Mouse (Mus musculus) hindbrain, embryonic 13.5 days (tissue): Measurements from ENCODE around the gene Klhl23. TPM values are rescaled to one million over a fixed set of nuclear protein-coding genes. Genes with fewer than 3 reads are reported as not detected.
A peak's percentile ranks its signal among the peaks of the same experiment; 100 is the strongest.
"Not testable (repeated sequence)": the region's sequence is repeated elsewhere in the genome, so short reads cannot be mapped to it uniquely, and the experiment has no call there.

ENCODE experiments used
- ATAC-seq: fragments of 200-750 bp; cut with Nextera tagmentation; 2 replicates; pipeline ENCODE4 v1.8.0; 2017; ENCODE audit warnings: moderate TSS enrichment; ENCODE audit not compliant: low FRiP score
- H3K27ac ChIP-seq: fragments of 300-500 bp; sonication (generic); 2 replicates; pipeline ENCODE4 v1.5.1; 2015; ENCODE audit warnings: inconsistent platforms, mild to moderate bottlenecking, moderate library complexity
- H3K27me3 ChIP-seq: fragments of 300-500 bp; sonication (generic); 2 replicates; pipeline ENCODE4 v1.6.1; 2015; ENCODE audit warnings: mild to moderate bottlenecking, inconsistent platforms
- H3K36me3 ChIP-seq: fragments of 300-500 bp; sonication (generic); 2 replicates; pipeline ENCODE4 v1.6.1; 2015; ENCODE audit warnings: mild to moderate bottlenecking, inconsistent platforms
- H3K4me1 ChIP-seq: fragments of 300-500 bp; sonication (generic); replicated peaks from 2 replicates; pipeline ENCODE4 v1.6.1; 2015; ENCODE audit warnings: inconsistent platforms
- H3K4me2 ChIP-seq: fragments of 300-500 bp; sonication (generic); 2 replicates; pipeline ENCODE4 v1.6.1; 2015; ENCODE audit warnings: inconsistent platforms, mild to moderate bottlenecking, moderate library complexity
- H3K4me3 ChIP-seq: fragments of 300-500 bp; sonication (generic); 2 replicates; pipeline ENCODE4 v1.5.1; 2015; ENCODE audit warnings: mild to moderate bottlenecking, inconsistent platforms
- H3K9ac ChIP-seq: fragments of 300-500 bp; sonication (generic); 2 replicates; pipeline ENCODE4 v1.6.1; 2015; ENCODE audit warnings: mild to moderate bottlenecking, inconsistent platforms
- H3K9me3 ChIP-seq: fragments of 300-500 bp; sonication (generic); 2 replicates; pipeline ENCODE4 v1.6.1; 2016; ENCODE audit warnings: inconsistent platforms
- WGBS: fragments of 180-500 bp; shearing (Covaris S2); methylation state at CpG from one replicate; pipeline ENCODE4 v1.1.7; 2015; 5-methylcytosine and 5-hydroxymethylcytosine counted together
- polyA plus RNA-seq: library from polyadenylated mRNA; unstranded; fragments of >200 nt; fragmentation: Nextera tagmentation; extraction: Ambion mirVana; gene quantifications from 2 replicates; pipeline ENCODE4 v1.2.1, GENCODE M21; 2015

The Klhl23 gene
- polyA plus RNA-seq, 1 experiment from 2014 or later: 67.4 TPM

DNA sequence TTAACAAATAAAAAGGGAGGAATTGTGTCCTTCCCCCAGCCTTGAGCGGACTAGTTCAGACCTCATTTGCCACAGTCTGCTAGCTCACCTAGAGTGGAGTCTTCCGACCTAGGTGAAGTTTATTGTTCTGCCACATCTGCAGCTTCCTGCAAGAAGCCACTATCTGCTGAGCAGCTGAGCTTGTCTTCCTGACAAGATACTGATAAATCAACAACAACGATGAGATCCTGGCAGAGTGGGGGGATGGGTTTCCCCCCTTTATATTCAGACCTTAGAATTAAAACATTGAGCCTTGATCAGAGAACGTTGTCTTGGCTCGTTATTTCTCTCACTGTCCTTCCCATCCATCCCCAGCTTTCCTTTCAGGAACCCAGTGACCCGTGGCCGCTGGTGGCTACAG, 10.4 kb upstream of the Klhl23 start:
- H3K4me3 ChIP-seq, H3K27me3 ChIP-seq, H3K9me3 ChIP-seq, H3K4me1 ChIP-seq, H3K36me3 ChIP-seq, H3K9ac ChIP-seq, H3K4me2 ChIP-seq, ATAC-seq, H3K27ac ChIP-seq: not testable (repeated sequence)
- WGBS: 75% methylated on average over 7 of the region's 7 CpGs

DNA sequence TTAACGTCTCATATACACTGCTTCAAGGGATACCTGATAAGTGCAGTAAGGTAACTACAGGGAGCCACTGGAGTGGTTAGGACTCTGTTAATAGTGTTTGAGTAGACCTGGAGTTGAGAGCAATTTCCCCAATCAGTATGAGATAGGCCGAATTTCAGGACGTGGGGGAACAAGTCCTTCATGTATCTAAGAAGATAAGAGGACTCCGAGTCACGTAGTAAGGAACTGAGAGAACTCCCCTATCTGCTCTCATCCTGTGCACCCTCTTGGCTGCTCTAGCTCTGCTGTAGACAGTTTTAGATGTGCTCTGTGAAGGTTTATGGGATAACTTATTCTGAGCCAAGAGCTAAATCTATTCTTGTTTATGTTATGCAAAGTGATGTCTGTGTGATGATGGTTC, 5.2 kb upstream of the Klhl23 start:
- no peaks in the 10 kb centered on the region for H3K9me3 ChIP-seq
- no peak overlapping the region for H3K9ac ChIP-seq
- H3K4me3 ChIP-seq: no peak overlapping the region
- H3K27ac ChIP-seq: no peak overlapping the region
- 88% methylated on average over 5 of the region's 5 CpGs for WGBS
- no peaks in the 10 kb centered on the region for H3K36me3 ChIP-seq
- no peak for ATAC-seq
- no peak overlapping the region for H3K4me2 ChIP-seq
- no peaks in the 10 kb centered on the region for H3K27me3 ChIP-seq
- H3K4me1 ChIP-seq: peaks cover 1% of the 10 kb centered on the region

DNA sequence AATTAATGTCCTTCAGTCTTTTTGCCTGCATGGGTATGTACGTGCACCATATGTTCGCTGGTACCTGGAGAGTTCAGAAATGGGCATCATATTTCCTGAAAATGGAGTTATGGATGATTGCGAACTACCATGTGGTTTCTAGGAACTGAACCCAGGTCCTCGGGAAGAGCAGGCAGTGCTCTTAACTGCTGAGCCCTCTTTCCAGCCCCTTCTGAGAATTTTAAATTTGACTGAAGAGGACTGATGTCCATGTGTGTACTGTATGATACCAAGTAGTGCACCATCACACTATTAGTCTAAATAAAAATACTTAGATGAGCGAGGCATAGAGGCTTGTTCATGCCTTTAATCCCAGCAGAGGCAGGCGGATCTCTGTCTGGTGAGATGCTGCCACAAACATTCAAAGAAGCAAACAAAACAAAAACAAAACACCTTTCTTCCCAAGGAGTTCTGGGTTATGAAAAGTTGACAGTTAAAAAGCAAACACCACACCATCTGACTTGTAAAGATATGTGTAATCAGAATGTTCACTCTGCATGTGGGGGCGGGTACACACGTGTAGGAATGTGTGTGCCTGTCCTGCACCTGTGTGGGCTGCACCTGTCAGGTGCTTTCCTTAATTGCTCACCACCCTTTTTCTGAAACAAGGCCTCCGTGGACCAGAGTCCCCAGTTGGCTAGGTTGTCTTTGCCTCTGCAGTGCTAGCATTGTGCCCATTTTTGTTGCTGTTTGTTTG, 3.2 kb upstream of the Klhl23 start:
- 89% methylated on average over 9 of the region's 9 CpGs for WGBS

DNA sequence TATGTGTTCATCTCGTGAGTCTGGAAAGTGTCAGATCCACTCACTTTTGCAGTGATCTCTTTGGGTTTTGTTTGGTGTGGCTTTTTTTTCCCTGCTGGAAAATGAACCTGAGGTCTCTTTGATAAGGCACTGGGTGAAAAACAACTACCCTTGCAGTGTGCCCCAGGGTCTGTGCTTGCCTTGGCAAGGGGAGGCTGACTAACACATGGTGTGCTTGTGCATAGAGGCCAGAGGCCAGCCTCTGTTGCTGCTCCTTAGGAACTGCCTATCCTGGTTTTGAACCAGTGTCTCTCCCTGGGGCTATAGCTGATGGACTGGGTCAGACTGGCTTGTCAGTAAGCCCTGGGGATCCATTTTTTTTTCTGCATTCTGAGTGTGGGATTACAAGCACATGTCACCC, 1.5 kb upstream of the Klhl23 start:
- H3K36me3 ChIP-seq: no peaks in the 10 kb centered on the region; the same call in 1 of the 2 replicates
- H3K4me1 ChIP-seq: peaks cover 26% of the 10 kb centered on the region
- H3K4me2 ChIP-seq: no peak overlapping the region
- H3K9me3 ChIP-seq: no peaks in the 10 kb centered on the region
- H3K9ac ChIP-seq: no peak overlapping the region
- no peak for ATAC-seq
- H3K27ac ChIP-seq: no peak overlapping the region
- no peaks in the 10 kb centered on the region for H3K27me3 ChIP-seq
- 71% methylated on average over 1 of the region's 1 CpGs for WGBS
- H3K4me3 ChIP-seq: no peak overlapping the region

More for the DNA sequence above, 3.2 kb upstream of the Klhl23 start:
- H3K9ac ChIP-seq: no peak overlapping the region
- H3K27me3 ChIP-seq: no peaks in the 10 kb centered on the region
- no peaks in the 10 kb centered on the region for H3K36me3 ChIP-seq
- no peak overlapping the region for H3K4me3 ChIP-seq
- H3K4me2 ChIP-seq: no peak overlapping the region
- H3K27ac ChIP-seq: no peak overlapping the region
- ATAC-seq: no peak
- no peaks in the 10 kb centered on the region for H3K9me3 ChIP-seq
- H3K4me1 ChIP-seq: peaks cover 9% of the 10 kb centered on the region

DNA sequence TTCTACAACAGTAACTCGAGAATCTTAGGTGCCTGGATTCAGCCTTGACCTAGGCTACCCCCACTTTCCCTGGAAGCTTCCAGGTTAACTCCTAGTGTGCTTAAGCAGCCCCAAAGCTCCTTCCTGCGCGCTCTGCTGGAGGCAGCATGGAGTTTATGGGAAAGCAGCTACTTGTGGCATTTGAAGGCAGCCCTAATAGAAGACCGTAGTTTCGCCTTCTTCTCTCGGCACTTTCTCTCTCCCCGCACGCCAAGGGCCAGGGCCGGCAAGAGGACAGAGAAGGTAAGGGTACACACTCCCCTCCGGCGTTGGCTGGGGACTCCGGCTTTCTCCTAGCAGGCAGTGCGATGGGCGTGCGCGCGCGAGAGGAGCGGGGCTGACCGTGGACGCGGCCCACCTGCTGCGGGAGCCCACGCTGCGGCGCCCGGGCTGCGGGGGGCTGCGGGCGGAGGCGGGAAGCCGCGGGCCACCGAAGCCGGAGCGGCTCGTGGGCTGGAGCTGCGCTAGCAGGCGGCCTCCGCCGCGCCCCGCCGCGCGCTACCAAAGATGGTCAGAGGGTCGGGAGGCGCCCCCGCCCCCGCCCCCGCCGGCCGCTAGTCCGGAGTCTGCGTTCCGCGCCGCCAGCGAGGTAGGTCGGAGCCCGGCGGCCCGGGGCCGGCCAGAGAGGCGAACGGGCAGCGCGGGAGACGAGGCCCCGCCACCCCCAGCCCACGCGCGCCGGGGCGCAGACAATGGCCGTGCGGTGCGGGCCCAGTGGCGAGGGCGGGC, 801 bp downstream of the Klhl23 start:
- H3K27ac ChIP-seq: peak overlapping the region; percentile 95
- peak overlapping the region; percentile 80 for H3K4me2 ChIP-seq
- no peaks in the 10 kb centered on the region for H3K27me3 ChIP-seq
- peak overlapping the region; percentile 87 for H3K4me3 ChIP-seq
- H3K9me3 ChIP-seq: no peaks in the 10 kb centered on the region
- H3K36me3 ChIP-seq: peaks cover 6% of the 10 kb centered on the region; the same call in 1 of the 2 replicates
- peak overlapping the region; percentile 94 for H3K9ac ChIP-seq
- WGBS: 1% methylated on average over 64 of the region's 80 CpGs
- peak; percentile 80 for ATAC-seq
- peaks cover 40% of the 10 kb centered on the region for H3K4me1 ChIP-seq

DNA sequence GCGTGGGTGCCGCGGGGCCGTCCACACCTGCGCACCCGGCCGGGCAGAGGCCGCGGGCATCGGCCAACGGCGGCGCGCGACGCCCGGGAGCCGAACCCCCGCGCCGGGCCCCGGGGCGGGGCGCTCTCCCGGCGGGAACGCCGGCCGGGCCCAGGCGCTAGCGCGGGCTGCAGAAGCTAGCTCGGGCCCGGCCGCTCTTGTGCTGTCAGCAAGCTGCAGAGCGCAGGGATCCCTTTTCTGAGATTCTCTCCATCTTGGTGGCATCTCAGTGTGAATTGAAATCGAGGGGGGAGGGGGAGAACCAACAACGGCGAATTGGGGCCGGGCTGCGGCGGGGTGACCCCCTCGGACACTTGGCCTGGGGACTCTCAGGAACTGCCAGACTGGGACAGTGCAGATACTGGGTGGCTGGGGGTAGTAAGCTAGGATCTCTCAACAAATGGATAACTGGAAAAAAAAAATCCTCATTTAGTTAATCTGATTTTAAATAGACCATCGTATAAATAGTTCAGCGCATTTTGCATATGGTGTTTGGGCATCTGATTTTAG, 1.5 kb downstream of the Klhl23 start:
- H3K36me3 ChIP-seq: peaks cover 9% of the 10 kb centered on the region
- peak overlapping the region; percentile 80 for H3K4me2 ChIP-seq
- H3K4me1 ChIP-seq: peaks cover 43% of the 10 kb centered on the region
- peak; percentile 82 for ATAC-seq
- peak overlapping the region; percentile 94 for H3K9ac ChIP-seq
- no peaks in the 10 kb centered on the region for H3K9me3 ChIP-seq
- H3K27me3 ChIP-seq: no peaks in the 10 kb centered on the region
- peak overlapping the region; percentile 87 for H3K4me3 ChIP-seq
- WGBS: 3% methylated on average over 36 of the region's 45 CpGs
- peak overlapping the region; percentile 95 for H3K27ac ChIP-seq

DNA sequence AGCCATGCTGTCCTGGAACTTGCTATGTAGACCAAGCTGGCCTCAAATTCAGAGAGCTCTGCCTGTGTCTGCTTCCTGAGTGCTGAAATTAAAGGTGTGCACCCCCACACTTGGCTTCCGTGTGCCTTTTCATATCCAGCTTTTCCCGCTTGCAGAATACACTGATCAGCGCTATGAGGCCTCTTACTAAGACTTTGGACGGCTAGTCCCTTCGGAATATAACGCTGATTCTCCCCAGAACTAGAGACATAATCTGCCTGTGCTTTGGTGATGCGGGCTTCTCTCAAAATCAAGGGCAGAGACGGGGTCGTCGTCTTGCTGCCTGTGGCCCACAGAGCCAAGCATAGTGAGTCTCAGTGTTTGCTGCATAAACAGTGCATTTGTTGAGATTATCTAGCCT, 4.2 kb downstream of the Klhl23 start:
- H3K9me3 ChIP-seq: no peaks in the 10 kb centered on the region
- H3K27ac ChIP-seq: peak overlapping the region; percentile 10; the same call in 1 of the 2 replicates
- H3K4me1 ChIP-seq: peaks cover 46% of the 10 kb centered on the region
- H3K27me3 ChIP-seq: no peaks in the 10 kb centered on the region
- H3K9ac ChIP-seq: 0 out of 2 replicates have a peak overlapping the region, but pooled peaks have one; percentile 26
- peaks cover 33% of the 10 kb centered on the region for H3K36me3 ChIP-seq
- WGBS: 85% methylated on average over 10 of the region's 10 CpGs
- ATAC-seq: no peak
- no peak overlapping the region for H3K4me3 ChIP-seq
- H3K4me2 ChIP-seq: no peak overlapping the region

DNA sequence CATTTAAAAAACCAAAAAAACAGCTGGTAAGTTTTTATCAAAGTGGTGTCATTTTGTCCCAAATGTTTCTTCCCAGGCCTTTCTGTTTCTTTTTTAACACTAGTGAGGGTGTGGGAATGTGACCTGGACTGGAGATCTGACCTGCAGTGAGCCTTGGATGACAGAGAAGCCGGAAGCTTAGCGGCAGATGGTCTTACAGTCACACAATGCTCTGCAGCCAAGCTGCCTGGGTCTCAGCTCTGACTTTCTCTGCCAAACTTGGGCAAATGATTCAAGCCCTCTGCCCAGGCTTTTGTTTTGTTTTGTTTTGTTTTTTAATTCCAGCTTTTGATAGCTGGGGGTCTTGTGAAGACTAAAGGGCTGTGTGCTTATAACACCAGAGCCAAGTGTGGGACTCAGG, 4.6 kb downstream of the Klhl23 start:
- H3K9me3 ChIP-seq: no peaks in the 10 kb centered on the region
- peaks cover 38% of the 10 kb centered on the region for H3K36me3 ChIP-seq
- no peaks in the 10 kb centered on the region for H3K27me3 ChIP-seq
- 60% methylated on average over 2 of the region's 2 CpGs for WGBS
- no peak overlapping the region for H3K4me2 ChIP-seq
- H3K27ac ChIP-seq: no peak overlapping the region; the same call in 1 of the 2 replicates
- H3K4me3 ChIP-seq: no peak overlapping the region
- peak overlapping the region; percentile 26; the same call in 1 of the 2 replicates for H3K9ac ChIP-seq
- peaks cover 46% of the 10 kb centered on the region for H3K4me1 ChIP-seq
- ATAC-seq: no peak

DNA sequence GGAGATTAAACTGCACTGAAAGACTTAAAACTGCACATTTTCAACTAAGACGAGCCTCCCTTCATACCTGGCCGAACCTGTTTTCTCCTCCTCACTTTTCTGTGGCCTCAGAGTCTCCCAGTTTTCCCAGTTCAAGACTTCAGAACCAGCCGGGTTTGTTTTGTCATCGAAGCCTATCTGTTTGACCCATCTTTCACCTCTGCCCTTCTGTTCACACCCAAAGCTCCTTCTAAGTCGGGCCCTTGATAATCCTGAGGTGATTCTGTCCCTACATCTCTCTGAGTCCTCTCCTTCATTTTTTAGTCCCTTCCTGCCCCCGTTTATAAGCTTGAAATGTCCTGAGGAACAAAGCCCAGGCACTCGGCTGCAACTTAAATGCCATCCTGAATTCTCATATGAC, 6.3 kb downstream of the Klhl23 start:
- no peak overlapping the region for H3K27ac ChIP-seq
- H3K4me1 ChIP-seq: peaks cover 38% of the 10 kb centered on the region
- H3K36me3 ChIP-seq: peaks cover 47% of the 10 kb centered on the region
- H3K4me3 ChIP-seq: no peak overlapping the region
- H3K9ac ChIP-seq: no peak overlapping the region
- H3K9me3 ChIP-seq: no peaks in the 10 kb centered on the region
- H3K4me2 ChIP-seq: no peak overlapping the region
- 59% methylated on average over 7 of the region's 7 CpGs for WGBS
- H3K27me3 ChIP-seq: no peaks in the 10 kb centered on the region
- ATAC-seq: no peak

DNA sequence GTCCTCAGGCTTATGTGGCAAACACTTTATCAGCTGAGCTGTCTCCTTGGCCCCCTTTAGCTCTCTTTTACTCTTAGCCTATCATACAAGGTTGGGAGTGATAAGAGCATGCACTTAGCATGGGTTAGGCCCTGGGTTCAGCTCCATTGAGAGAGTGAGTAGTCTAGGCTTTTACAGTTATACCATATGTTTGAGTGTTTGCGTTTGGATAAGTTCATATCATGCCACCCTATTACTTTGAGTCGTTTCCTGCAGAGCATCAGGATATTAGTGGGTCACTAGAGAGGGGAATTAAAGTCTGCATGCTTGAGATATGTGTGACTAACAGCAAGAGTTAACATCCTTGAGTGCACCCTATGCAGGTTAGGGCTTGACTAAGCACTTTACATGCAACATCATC, 7.9 kb downstream of the Klhl23 start:
- H3K4me2 ChIP-seq: no peak overlapping the region
- peaks cover 62% of the 10 kb centered on the region for H3K36me3 ChIP-seq
- 96% methylated on average over 2 of the region's 2 CpGs for WGBS
- H3K4me3 ChIP-seq: no peak overlapping the region
- no peaks in the 10 kb centered on the region for H3K27me3 ChIP-seq
- ATAC-seq: no peak
- H3K4me1 ChIP-seq: peaks cover 26% of the 10 kb centered on the region
- no peak overlapping the region for H3K9ac ChIP-seq
- no peak overlapping the region for H3K27ac ChIP-seq
- H3K9me3 ChIP-seq: no peaks in the 10 kb centered on the region

DNA sequence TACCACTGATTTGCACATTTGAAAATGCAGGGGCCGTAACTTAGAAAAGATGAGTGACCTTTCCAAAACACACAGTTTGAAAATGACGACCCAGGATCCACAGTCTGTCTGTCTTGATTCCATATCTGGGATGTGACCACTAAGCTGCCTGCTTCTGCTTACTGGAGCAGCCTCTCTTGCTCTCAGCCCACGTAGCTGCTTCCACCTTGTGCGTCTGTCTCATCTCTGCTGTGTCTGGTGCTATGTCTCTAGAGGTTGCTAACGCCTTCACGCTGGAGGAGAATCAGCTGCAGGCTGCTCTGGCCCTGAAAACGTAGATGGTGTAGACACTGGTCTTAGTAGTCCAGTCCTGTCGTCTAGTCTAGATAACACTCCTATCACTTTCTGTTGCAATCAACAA, 8.4 kb downstream of the Klhl23 start:
- H3K36me3 ChIP-seq: peaks cover 67% of the 10 kb centered on the region
- no peaks in the 10 kb centered on the region for H3K27me3 ChIP-seq
- no peak overlapping the region for H3K27ac ChIP-seq
- no peak overlapping the region for H3K9ac ChIP-seq
- WGBS: 92% methylated on average over 8 of the region's 8 CpGs
- no peak for ATAC-seq
- H3K9me3 ChIP-seq: no peaks in the 10 kb centered on the region
- H3K4me1 ChIP-seq: peaks cover 22% of the 10 kb centered on the region
- no peak overlapping the region for H3K4me2 ChIP-seq
- no peak overlapping the region for H3K4me3 ChIP-seq

DNA sequence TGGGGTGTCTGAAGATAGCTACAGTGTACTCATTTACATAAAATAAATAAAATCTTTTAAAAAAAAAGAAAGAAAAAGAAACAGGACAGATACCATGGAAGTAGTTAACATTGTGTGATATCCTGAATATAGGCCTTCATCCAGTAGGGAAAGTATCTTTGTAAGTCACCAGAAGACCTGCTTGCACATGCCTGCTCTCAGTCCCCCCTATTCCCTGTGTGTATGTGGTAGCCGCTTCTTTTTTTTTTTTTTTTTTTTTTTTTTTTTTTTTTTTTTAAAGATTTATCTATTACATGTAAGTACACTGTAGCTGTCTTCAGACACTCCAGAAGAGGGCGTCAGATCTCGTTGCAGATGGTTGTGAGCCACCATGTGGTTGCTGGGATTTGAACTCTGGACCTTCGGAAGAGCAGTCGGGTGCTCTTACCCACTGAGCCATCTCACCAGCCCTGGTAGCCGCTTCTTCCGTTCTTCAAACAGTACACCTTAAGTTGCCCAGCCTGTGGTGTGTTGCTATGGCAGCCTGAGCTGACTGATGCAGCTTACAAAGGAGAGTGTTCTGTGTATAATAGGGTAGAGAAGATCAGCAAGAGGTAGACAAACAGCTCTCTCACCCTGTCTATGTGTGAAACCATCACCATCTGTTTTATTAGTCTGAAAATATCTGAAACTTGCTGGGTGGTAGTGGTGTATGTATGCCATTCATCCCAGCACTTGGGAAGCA, 15.7 kb downstream of the Klhl23 start:
- no peaks in the 10 kb centered on the region for H3K27me3 ChIP-seq
- H3K4me1 ChIP-seq: 0 out of 2 replicates have a peak, but pooled peaks cover 4% of the 10 kb centered on the region
- peaks cover 37% of the 10 kb centered on the region for H3K36me3 ChIP-seq
- no peaks in the 10 kb centered on the region for H3K9me3 ChIP-seq
- no peak overlapping the region for H3K4me3 ChIP-seq
- H3K4me2 ChIP-seq: no peak overlapping the region
- ATAC-seq: no peak
- WGBS: 73% methylated on average over 7 of the region's 7 CpGs
- H3K27ac ChIP-seq: no peak overlapping the region
- no peak overlapping the region for H3K9ac ChIP-seq
